Mouse (Mus musculus): ENCODE measurements around the gene Rapgef3.

DNA sequence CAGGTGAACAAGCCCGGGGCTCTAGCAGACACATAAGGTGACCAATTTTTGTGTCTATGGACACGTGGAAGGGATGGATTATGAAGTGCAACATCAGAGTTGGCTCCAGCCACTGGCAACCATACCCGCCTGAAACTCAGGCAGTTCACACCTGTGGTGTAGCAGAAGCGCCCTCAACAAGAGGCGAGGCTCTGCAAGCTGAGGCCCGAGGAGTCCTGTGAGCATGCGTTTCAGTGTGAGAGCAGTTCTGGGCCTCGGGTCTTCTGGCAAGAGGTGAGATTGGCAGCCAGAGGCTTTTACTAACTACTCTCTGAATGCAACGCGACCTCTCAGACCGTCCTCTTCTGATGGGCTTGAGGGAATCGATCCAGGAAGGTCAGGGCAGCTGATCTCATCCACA is 26.1 kb downstream of the Rapgef3 start:
- TF ChIP-seq GATA1 (IDR thresholded peaks at IDR 0.05; ENCODE audit: low read length) (no peak), TAL1 (IDR thresholded peaks at IDR 0.05; ENCODE audit: low read length) (no peak)
